17 mouse cellular contexts compared by ENCODE assay signal in the genomic region with DNA sequence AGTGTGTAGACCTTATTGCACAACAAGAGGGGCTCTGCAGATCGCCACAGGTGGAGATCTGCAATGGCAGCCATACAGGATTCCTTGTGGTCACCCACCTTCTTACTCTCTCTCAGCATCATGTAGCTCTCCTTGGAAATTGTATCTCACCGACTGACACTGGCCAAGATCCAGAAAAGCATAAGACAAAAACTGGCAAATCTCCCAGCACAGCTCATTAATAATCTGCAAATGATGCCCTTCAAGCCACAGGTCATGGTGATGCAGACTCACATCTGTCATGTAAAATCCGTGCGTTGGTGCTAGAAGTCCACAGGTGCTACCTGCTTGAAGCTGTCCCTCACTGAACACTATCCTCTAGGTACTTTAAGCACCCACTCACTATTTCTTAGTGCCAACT.
A peak's percentile ranks its signal among the peaks of the same experiment; 100 is the strongest.
DNase-seq lines count a peak whose midpoint lies in the region; ATAC-seq lines count a peak whose summit lies in the region.
"Had no signal": no experiment of that assay in that cellular context is flagged by ENCODE, and none has a peak within 500 bp of the region (broad histone marks: within the 10 kb centered on the region; RNA-seq: fewer than 3 reads in every experiment).

No protein-coding gene starts in this region.

- H3K4me1 ChIP-seq in heart, embryonic 12.5 days (replicated peaks): peaks cover 16% of the 10 kb centered on the region
- H3K4me1 ChIP-seq: intestine, embryonic 15.5 days had no signal

- H3K9ac ChIP-seq in heart, embryonic 12.5 days: no peak overlapping the region
- H3K9ac ChIP-seq: forebrain, embryonic 15.5 days; heart, embryonic 15.5 days; hindbrain, embryonic 12.5 days; intestine, embryonic 15.5 days; lung, embryonic 15.5 days had no signal

- H3K27ac ChIP-seq in heart, embryonic 12.5 days (ENCODE audit: poor library complexity, severe bottlenecking): no peak overlapping the region
- H3K27ac ChIP-seq: heart, embryonic 15.5 days; hindbrain, embryonic 12.5 days; intestine, embryonic 15.5 days; lung, embryonic 15.5 days had no signal

- no peaks in the 10 kb centered on the region for H3K9me3 ChIP-seq in heart, embryonic 12.5 days (replicated peaks)
- H3K9me3 ChIP-seq: forebrain, embryonic 15.5 days; heart, embryonic 15.5 days; hindbrain, embryonic 12.5 days; intestine, embryonic 15.5 days; lung, embryonic 15.5 days had no signal

- H3K27me3 ChIP-seq in heart, embryonic 12.5 days (replicated peaks): no peaks in the 10 kb centered on the region
- H3K27me3 ChIP-seq: forebrain, embryonic 15.5 days; heart, embryonic 15.5 days; hindbrain, embryonic 12.5 days; intestine, embryonic 15.5 days; lung, embryonic 15.5 days had no signal

- no peak overlapping the region for H3K4me2 ChIP-seq in heart, embryonic 12.5 days
- H3K4me2 ChIP-seq: forebrain, embryonic 15.5 days; heart, embryonic 15.5 days; hindbrain, embryonic 12.5 days; intestine, embryonic 15.5 days; liver, embryonic 11.5 days; lung, embryonic 15.5 days had no signal

- no peaks in the 10 kb centered on the region for H3K36me3 ChIP-seq in heart, embryonic 12.5 days
- H3K36me3 ChIP-seq: forebrain, embryonic 15.5 days; heart, embryonic 15.5 days; hindbrain, embryonic 12.5 days; intestine, embryonic 15.5 days; lung, embryonic 15.5 days had no signal

- ATAC-seq in heart, embryonic 12.5 days (ENCODE audit: insufficient number of reproducible peaks, low FRiP score): no peak
- ATAC-seq: intestine, embryonic 15.5 days had no signal

- no peak overlapping the region for H3K4me3 ChIP-seq in heart, embryonic 12.5 days
- H3K4me3 ChIP-seq: forebrain, embryonic 15.5 days; heart, embryonic 15.5 days; hindbrain, embryonic 12.5 days; intestine, embryonic 15.5 days; lung, embryonic 15.5 days had no signal

- peak; percentile 12 to 33 for DNase-seq in heart, adult 18-20 months
- DNase-seq in kidney, postnatal 14 days: peak; percentile 23
- no peak for DNase-seq in kidney, postnatal 4 days
- peak; percentile 9 for DNase-seq in NIH3T3 (ENCODE audit: low read depth)
- peak; percentile 34 for DNase-seq in adrenal gland, postnatal 14 days
- DNase-seq in right cerebral cortex, postnatal 14 days: no peak
- DNase-seq: cerebellum, postnatal 25 days; right cerebral cortex, adult 18-20 months; spleen, adult 18-20 months; thymus, adult 18-20 months had no signal

- 81% methylated on average over 4 of the region's 4 CpGs for WGBS in heart, embryonic 12.5 days

Comparison
In these comparisons a context has a peak if more than half of its experiments do, and no peak if none do; other contexts are left out.
1. DNase-seq: peak in heart, adult 18-20 months (2 of 2), kidney, postnatal 14 days (single experiment), NIH3T3 (single experiment) and adrenal gland, postnatal 14 days (single experiment); none in kidney, postnatal 4 days (0 of 2) and right cerebral cortex, postnatal 14 days (single experiment).